Mouse (Mus musculus): ENCODE data around the gene Aqp7. TPM values are rescaled to one million over a fixed set of nuclear protein-coding genes. Genes with fewer than 3 reads are reported as not detected.
"Not testable (repeated sequence)": the region's sequence is repeated elsewhere in the genome, so short reads cannot be mapped to it uniquely, and the experiment has no call there.

Aqp7 gene
- polyA plus RNA-seq, 1 experiment from 2014 or later, result 0.74 TPM

DNA sequence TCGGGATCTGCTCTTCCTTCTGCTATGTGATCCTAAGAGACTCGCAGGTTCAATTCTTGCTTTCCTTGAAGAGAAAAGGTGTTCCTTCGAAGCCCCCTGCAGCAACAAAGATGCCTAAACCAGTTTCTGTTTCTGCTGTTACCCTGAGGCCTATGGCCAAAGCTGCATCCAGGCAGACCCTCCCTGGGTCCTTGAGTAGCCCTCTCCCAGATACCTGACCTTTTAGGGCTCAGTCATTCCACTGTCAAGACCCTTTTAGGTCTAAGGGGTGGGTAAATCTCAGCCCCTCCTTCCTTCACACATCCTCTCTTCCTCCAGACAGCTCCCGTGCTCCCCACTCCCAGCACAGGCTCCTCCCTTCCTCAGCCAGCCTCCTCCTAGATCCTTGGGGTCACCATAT, 41.2 kb upstream of the Aqp7 start:
- H3K36me3 ChIP-seq (ENCODE audit: control insufficient read depth, insufficient read depth, low read length), result no peaks in the 10 kb centered on the region
- H3K4me1 ChIP-seq (ENCODE audit: control insufficient read depth, insufficient read depth, low read length), result no peaks in the 10 kb centered on the region; the same call in 1 of the 2 replicates
- no peak overlapping the region for H3K4me3 ChIP-seq (ENCODE audit: low read depth, low read length)
- no peak overlapping the region for H3K9ac ChIP-seq (ENCODE audit: low read depth, low read length)
- DNase-seq (ENCODE audit: low spot score), result no peak
- H3K27ac ChIP-seq (replicated peaks; ENCODE audit: low read depth, low read length), result no peak overlapping the region
- no peaks in the 10 kb centered on the region for H3K27me3 ChIP-seq (replicated peaks; ENCODE audit: control insufficient read depth, insufficient read depth, low read length)
- H3K9me3 ChIP-seq (ENCODE audit: control insufficient read depth, low read length), result no peaks in the 10 kb centered on the region
- no peak overlapping the region for H3K4me2 ChIP-seq (ENCODE audit: low read depth, low read length)
- WGBS, result 78% methylated on average over 4 of the region's 4 CpGs
- no peak for ATAC-seq (ENCODE audit: low read depth)

- Histone ChIP-seq H3K36me3 (ENCODE audit: control insufficient read depth, insufficient read depth, low read length) (no peaks in the 10 kb centered on the region), H3K4me2 (ENCODE audit: low read depth, low read length) (no peak overlapping the region), H3K9me3 (ENCODE audit: control insufficient read depth, low read length) (no peaks in the 10 kb centered on the region), H3K27ac (replicated peaks; ENCODE audit: low read depth, low read length) (no peak overlapping the region), H3K4me3 (ENCODE audit: low read depth, low read length) (no peak overlapping the region), H3K4me1 (ENCODE audit: control insufficient read depth, insufficient read depth, low read length) (no peaks in the 10 kb centered on the region), H3K27me3 (replicated peaks; ENCODE audit: control insufficient read depth, insufficient read depth, low read length) (no peaks in the 10 kb centered on the region), H3K9ac (ENCODE audit: low read depth, low read length) (no peak overlapping the region)
- WGBS, result 86% methylated on average over 16 of the region's 16 CpGs
- ATAC-seq (ENCODE audit: low read depth) (no peak), DNase-seq (ENCODE audit: low spot score) (no peak)
Observed at GRCm38 (mm10) chr4:41087459-41088298, 39.7 kb upstream of the Aqp7 start.

DNA sequence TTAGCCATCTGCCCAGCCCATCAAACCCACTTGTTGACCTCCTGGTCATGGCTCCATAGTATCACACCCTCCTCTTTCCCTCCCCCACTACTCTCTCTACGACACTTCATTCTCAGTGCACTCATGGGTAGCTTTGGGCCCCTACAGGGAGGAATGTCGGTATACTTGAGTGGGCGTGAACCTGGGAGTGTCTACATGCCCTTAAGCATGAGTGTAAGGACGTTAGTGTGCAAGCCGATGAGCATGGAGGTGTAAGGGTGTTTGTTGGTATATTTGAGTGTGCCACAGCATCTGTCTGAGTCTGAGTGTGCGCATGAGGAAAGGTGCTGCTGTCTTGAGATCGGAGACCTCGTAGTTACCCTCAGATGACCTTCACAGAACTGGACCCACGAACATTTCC, 39.0 kb upstream of the Aqp7 start:
- Histone ChIP-seq H3K9me3 (ENCODE audit: control insufficient read depth, low read length) (no peaks in the 10 kb centered on the region), H3K4me2 (ENCODE audit: low read depth, low read length) (no peak overlapping the region), H3K27me3 (replicated peaks; ENCODE audit: control insufficient read depth, insufficient read depth, low read length) (no peaks in the 10 kb centered on the region), H3K4me1 (ENCODE audit: control insufficient read depth, insufficient read depth, low read length) (no peaks in the 10 kb centered on the region), H3K4me3 (ENCODE audit: low read depth, low read length) (no peak overlapping the region), H3K36me3 (ENCODE audit: control insufficient read depth, insufficient read depth, low read length) (no peaks in the 10 kb centered on the region), H3K9ac (ENCODE audit: low read depth, low read length) (no peak overlapping the region), H3K27ac (replicated peaks; ENCODE audit: low read depth, low read length) (no peak overlapping the region)
- WGBS, result 78% methylated on average over 9 of the region's 9 CpGs
- no peak for DNase-seq (ENCODE audit: low spot score)
- ATAC-seq (ENCODE audit: low read depth), result no peak

DNA sequence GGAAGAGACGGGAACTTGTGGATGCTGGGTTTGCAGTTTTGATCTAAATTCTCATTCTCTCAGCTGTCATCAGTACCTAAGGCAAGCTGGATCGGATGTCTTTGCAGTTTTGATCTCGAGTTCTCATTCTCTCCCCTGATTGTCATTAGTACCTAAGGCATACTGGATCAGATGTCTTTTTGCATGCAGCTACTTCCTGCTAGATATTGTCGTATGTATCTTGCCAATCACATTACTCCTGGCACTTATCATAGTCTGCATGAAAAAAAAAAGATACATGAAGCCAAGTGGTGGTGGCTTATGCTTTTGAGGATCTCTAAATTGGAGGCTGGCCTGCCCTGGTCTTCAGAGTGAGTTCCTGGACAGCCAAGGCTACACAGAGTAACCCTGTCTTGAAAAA, 36.9 kb upstream of the Aqp7 start:
- no peaks in the 10 kb centered on the region for H3K4me1 ChIP-seq (ENCODE audit: control insufficient read depth, insufficient read depth, low read length)
- no peaks in the 10 kb centered on the region for H3K9me3 ChIP-seq (ENCODE audit: control insufficient read depth, low read length)
- no peaks in the 10 kb centered on the region for H3K36me3 ChIP-seq (ENCODE audit: control insufficient read depth, insufficient read depth, low read length)
- H3K4me2 ChIP-seq (ENCODE audit: low read depth, low read length), result no peak overlapping the region
- H3K27ac ChIP-seq (replicated peaks; ENCODE audit: low read depth, low read length), result no peak overlapping the region
- no peak for ATAC-seq (ENCODE audit: low read depth)
- H3K4me3 ChIP-seq (ENCODE audit: low read depth, low read length), result no peak overlapping the region
- H3K9ac ChIP-seq (ENCODE audit: low read depth, low read length), result no peak overlapping the region
- no peak for DNase-seq (ENCODE audit: low spot score)
- 72% methylated on average over 4 of the region's 4 CpGs for WGBS
- no peaks in the 10 kb centered on the region for H3K27me3 ChIP-seq (replicated peaks; ENCODE audit: control insufficient read depth, insufficient read depth, low read length)

- not testable (repeated sequence) for H3K4me1 ChIP-seq (ENCODE audit: control insufficient read depth, insufficient read depth, low read length); H3K36me3 ChIP-seq (ENCODE audit: control insufficient read depth, insufficient read depth, low read length); H3K9me3 ChIP-seq (ENCODE audit: control insufficient read depth, low read length); H3K9ac ChIP-seq (ENCODE audit: low read depth, low read length); H3K27ac ChIP-seq (replicated peaks; ENCODE audit: low read depth, low read length); DNase-seq (ENCODE audit: low spot score); H3K27me3 ChIP-seq (replicated peaks; ENCODE audit: control insufficient read depth, insufficient read depth, low read length); H3K4me3 ChIP-seq (ENCODE audit: low read depth, low read length); H3K4me2 ChIP-seq (ENCODE audit: low read depth, low read length); ATAC-seq (ENCODE audit: low read depth)
- 62% methylated on average over 4 of the region's 4 CpGs for WGBS
Observed at GRCm38 (mm10) chr4:41082803-41083202, 34.9 kb upstream of the Aqp7 start.

GRCm38 (mm10) chr4:41081733-41082132, 33.8 kb upstream of the Aqp7 start:
- H3K4me3 ChIP-seq (ENCODE audit: low read depth, low read length), result no peak overlapping the region
- no peaks in the 10 kb centered on the region for H3K27me3 ChIP-seq (replicated peaks; ENCODE audit: control insufficient read depth, insufficient read depth, low read length)
- ATAC-seq (ENCODE audit: low read depth) (no peak), DNase-seq (ENCODE audit: low spot score) (no peak)
- H3K9me3 ChIP-seq (ENCODE audit: control insufficient read depth, low read length), result no peaks in the 10 kb centered on the region
- 79% methylated on average over 5 of the region's 5 CpGs for WGBS
- H3K36me3 ChIP-seq (ENCODE audit: control insufficient read depth, insufficient read depth, low read length), result no peaks in the 10 kb centered on the region
- H3K9ac ChIP-seq (ENCODE audit: low read depth, low read length), result no peak overlapping the region
- no peak overlapping the region for H3K4me2 ChIP-seq (ENCODE audit: low read depth, low read length)
- no peak overlapping the region for H3K27ac ChIP-seq (replicated peaks; ENCODE audit: low read depth, low read length)
- H3K4me1 ChIP-seq (ENCODE audit: control insufficient read depth, insufficient read depth, low read length), result no peaks in the 10 kb centered on the region

- no peak overlapping the region for H3K27ac ChIP-seq (replicated peaks; ENCODE audit: low read depth, low read length)
- H3K4me3 ChIP-seq (ENCODE audit: low read depth, low read length), result no peak overlapping the region
- ATAC-seq (ENCODE audit: low read depth) (no peak), DNase-seq (ENCODE audit: low spot score) (no peak)
- no peaks in the 10 kb centered on the region for H3K9me3 ChIP-seq (ENCODE audit: control insufficient read depth, low read length)
- no peak overlapping the region for H3K4me2 ChIP-seq (ENCODE audit: low read depth, low read length)
- H3K9ac ChIP-seq (ENCODE audit: low read depth, low read length), result no peak overlapping the region
- 63% methylated on average over 6 of the region's 6 CpGs for WGBS
- no peaks in the 10 kb centered on the region for H3K27me3 ChIP-seq (replicated peaks; ENCODE audit: control insufficient read depth, insufficient read depth, low read length)
- no peaks in the 10 kb centered on the region for H3K36me3 ChIP-seq (ENCODE audit: control insufficient read depth, insufficient read depth, low read length)
- H3K4me1 ChIP-seq (ENCODE audit: control insufficient read depth, insufficient read depth, low read length), result no peaks in the 10 kb centered on the region
Observed at GRCm38 (mm10) chr4:41078726-41079125, 30.8 kb upstream of the Aqp7 start.

- Histone ChIP-seq H3K27me3 (replicated peaks; ENCODE audit: control insufficient read depth, insufficient read depth, low read length) (no peaks in the 10 kb centered on the region), H3K27ac (replicated peaks; ENCODE audit: low read depth, low read length) (no peak overlapping the region), H3K36me3 (ENCODE audit: control insufficient read depth, insufficient read depth, low read length) (no peaks in the 10 kb centered on the region), H3K4me1 (ENCODE audit: control insufficient read depth, insufficient read depth, low read length) (no peaks in the 10 kb centered on the region), H3K4me3 (ENCODE audit: low read depth, low read length) (no peak overlapping the region), H3K4me2 (ENCODE audit: low read depth, low read length) (no peak overlapping the region), H3K9me3 (ENCODE audit: control insufficient read depth, low read length) (no peaks in the 10 kb centered on the region), H3K9ac (ENCODE audit: low read depth, low read length) (no peak overlapping the region)
- WGBS, result 69% methylated on average over 6 of the region's 6 CpGs
- ATAC-seq (ENCODE audit: low read depth) (no peak), DNase-seq (ENCODE audit: low spot score) (no peak)
Observed at GRCm38 (mm10) chr4:41074461-41074860, 26.5 kb upstream of the Aqp7 start.
